Mouse (Mus musculus): ENCODE measurements around the gene Cplx2.

GRCm38 (mm10) chr13:54364686-54365085 is 6.5 kb upstream of the Cplx2 start:
- no peak for TF ChIP-seq POLR2A (IDR thresholded peaks at IDR 0.05; ENCODE audit: low read depth, low read length)
- no peak for TF ChIP-seq CTCF (IDR thresholded peaks at IDR 0.05; ENCODE audit: borderline replicate concordance, insufficient read depth, low read length)

Data from embryonic fibroblast, embryonic 13.5 days (primary cell).